In the genomic region with DNA sequence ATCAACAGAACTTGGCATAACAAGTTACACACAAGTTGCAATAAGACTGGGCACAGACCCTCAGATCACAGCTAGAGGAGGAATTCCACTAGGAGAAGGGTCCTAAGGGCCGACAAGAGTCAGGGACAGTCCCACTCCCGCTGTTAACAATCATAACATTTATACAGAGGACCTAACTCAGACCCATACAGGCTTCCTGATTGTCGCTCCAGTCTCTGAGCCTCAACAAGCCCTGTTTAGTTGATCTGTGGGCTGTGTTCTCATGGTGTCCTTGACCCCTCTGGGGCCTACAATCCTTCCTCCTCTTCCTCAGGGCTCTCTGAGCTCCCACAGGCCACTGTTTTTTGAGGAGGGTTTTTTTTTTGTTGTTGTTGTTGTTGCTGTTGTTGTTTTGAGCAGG, we compare ENCODE assay signal across 10 mouse cellular contexts. TPM values are rescaled to one million over a fixed set of nuclear protein-coding genes. Genes with fewer than 3 reads are reported as not detected.
DNase-seq lines count a peak whose midpoint lies in the region; ATAC-seq and TF ChIP-seq lines count a peak whose summit lies in the region.
"Had no signal": no experiment of that assay in that cellular context is flagged by ENCODE, and none has a peak within 500 bp of the region (broad histone marks: within the 10 kb centered on the region; RNA-seq: fewer than 3 reads in every experiment).

No protein-coding gene starts in this region.

- H3K27me3 ChIP-seq in heart, adult 2 months (ENCODE audit: control insufficient read depth, insufficient read depth, low read length), result no peaks in the 10 kb centered on the region
- H3K27me3 ChIP-seq in intestine, embryonic 14.5 days (replicated peaks; ENCODE audit: control insufficient read depth, insufficient read depth, low read length), result no peaks in the 10 kb centered on the region
- H3K27me3 ChIP-seq in intestine, embryonic 16.5 days (replicated peaks; ENCODE audit: control insufficient read depth, insufficient read depth, low read length), result no peaks in the 10 kb centered on the region
- no peaks in the 10 kb centered on the region for H3K27me3 ChIP-seq in neural tube, embryonic 13.5 days
- no peaks in the 10 kb centered on the region for H3K27me3 ChIP-seq in neural tube, embryonic 15.5 days (replicated peaks)

- DNase-seq in heart, adult 2 months, result no peak
- no peak for DNase-seq in heart, postnatal 10 days
- DNase-seq in intestine, embryonic 14.5 days (ENCODE audit: low spot score), result no peak
- DNase-seq in natural killer cell, adult 2 months (ENCODE audit: low spot score in 2 of 2), result no peak
- DNase-seq: cerebellum, adult 9-11 months; thymus, postnatal 14 days had no signal

- no peak overlapping the region for H3K4me3 ChIP-seq in heart, adult 2 months
- H3K4me3 ChIP-seq in intestine, embryonic 14.5 days (ENCODE audit: low read depth, low read length), result no peak overlapping the region
- H3K4me3 ChIP-seq in intestine, embryonic 16.5 days (ENCODE audit: low read length), result no peak overlapping the region
- H3K4me3 ChIP-seq in neural tube, embryonic 13.5 days, result no peak overlapping the region
- H3K4me3 ChIP-seq in neural tube, embryonic 15.5 days (replicated peaks), result no peak overlapping the region

- peaks cover 2% of the 10 kb centered on the region; the same call in 1 of the 2 replicates for H3K4me1 ChIP-seq in heart, adult 2 months (ENCODE audit: control insufficient read depth, insufficient read depth, low read length)
- peaks cover 12% of the 10 kb centered on the region for H3K4me1 ChIP-seq in intestine, embryonic 14.5 days (replicated peaks; ENCODE audit: control insufficient read depth, insufficient read depth, low read length)
- 0 out of 2 replicates have a peak, but pooled peaks cover 3% of the 10 kb centered on the region for H3K4me1 ChIP-seq in intestine, embryonic 16.5 days (ENCODE audit: control insufficient read depth, insufficient read depth, low read length)
- H3K4me1 ChIP-seq in neural tube, embryonic 13.5 days (replicated peaks), result peaks cover 19% of the 10 kb centered on the region
- H3K4me1 ChIP-seq in neural tube, embryonic 15.5 days, result peaks cover 14% of the 10 kb centered on the region

- no peaks in the 10 kb centered on the region for H3K79me2 ChIP-seq in heart, adult 2 months (replicated peaks; ENCODE audit: control insufficient read depth, insufficient read depth, low read length)

- no peak for ATAC-seq in intestine, embryonic 14.5 days (replicated peaks; ENCODE audit: low FRiP score, low TSS enrichment, low read depth)
- ATAC-seq in intestine, embryonic 16.5 days, result no peak
- no peak for ATAC-seq in neural tube, embryonic 13.5 days (ENCODE audit: low read depth)
- no peak for ATAC-seq in neural tube, embryonic 15.5 days (ENCODE audit: low FRiP score)
- ATAC-seq: activated CD4-positive, CD25-positive, alpha-beta regulatory T cell, adult 4 months had no signal

- H3K9me3 ChIP-seq in intestine, embryonic 14.5 days (ENCODE audit: control insufficient read depth, low read length), result no peaks in the 10 kb centered on the region
- H3K9me3 ChIP-seq in intestine, embryonic 16.5 days (ENCODE audit: control insufficient read depth, low read length), result no peaks in the 10 kb centered on the region
- no peaks in the 10 kb centered on the region for H3K9me3 ChIP-seq in neural tube, embryonic 13.5 days
- no peaks in the 10 kb centered on the region for H3K9me3 ChIP-seq in neural tube, embryonic 15.5 days (replicated peaks)

- intact Hi-C loops in heart, adult 2 months (cut with DNase I), result loop anchor here (2.0 kb wide), 1 partner anchor 15 kb away; no protein-coding TSS in a partner anchor
- intact Hi-C loops in heart, postnatal 10 days (cut with DNase I), result no loop called here

- no peak for TF ChIP-seq EP300 in heart, adult 2 months (IDR thresholded peaks at IDR 0.05; ENCODE audit: insufficient read depth, low read depth, low read length)

- TF ChIP-seq POLR2A in heart, adult 2 months (IDR thresholded peaks at IDR 0.05; ENCODE audit: insufficient read depth, low read depth, low read length), result no peak

- TF ChIP-seq CTCF in heart, adult 2 months (IDR thresholded peaks at IDR 0.05), result no peak

- no peak overlapping the region for H3K9ac ChIP-seq in heart, adult 2 months (ENCODE audit: low read depth, low read length)
- no peak overlapping the region for H3K9ac ChIP-seq in intestine, embryonic 14.5 days (ENCODE audit: low read length)
- no peak overlapping the region for H3K9ac ChIP-seq in intestine, embryonic 16.5 days (ENCODE audit: low read depth, low read length)
- H3K9ac ChIP-seq in neural tube, embryonic 13.5 days, result no peak overlapping the region
- no peak overlapping the region for H3K9ac ChIP-seq in neural tube, embryonic 15.5 days (replicated peaks)

- 74% methylated on average over 3 of the region's 3 CpGs for WGBS in heart, adult 2 months
- WGBS in intestine, embryonic 14.5 days, result 46% methylated on average over 3 of the region's 3 CpGs
- 55% methylated on average over 3 of the region's 3 CpGs for WGBS in intestine, embryonic 16.5 days
- 44% methylated on average over 3 of the region's 3 CpGs for WGBS in neural tube, embryonic 13.5 days
- WGBS in neural tube, embryonic 15.5 days, result 40% methylated on average over 3 of the region's 3 CpGs

- H3K4me2 ChIP-seq in intestine, embryonic 14.5 days (ENCODE audit: low read length), result no peak overlapping the region
- H3K4me2 ChIP-seq in intestine, embryonic 16.5 days (ENCODE audit: low read depth, low read length), result no peak overlapping the region
- H3K4me2 ChIP-seq in neural tube, embryonic 13.5 days, result no peak overlapping the region
- H3K4me2 ChIP-seq in neural tube, embryonic 15.5 days, result no peak overlapping the region

- no peaks in the 10 kb centered on the region; the same call in 1 of the 2 replicates for H3K36me3 ChIP-seq in heart, adult 2 months (ENCODE audit: control insufficient read depth, insufficient read depth, low read length)
- H3K36me3 ChIP-seq in intestine, embryonic 14.5 days (ENCODE audit: control insufficient read depth, insufficient read depth, low read length), result no peaks in the 10 kb centered on the region
- H3K36me3 ChIP-seq in intestine, embryonic 16.5 days (ENCODE audit: control insufficient read depth, insufficient read depth, low read length), result no peaks in the 10 kb centered on the region
- no peaks in the 10 kb centered on the region for H3K36me3 ChIP-seq in neural tube, embryonic 13.5 days
- no peaks in the 10 kb centered on the region for H3K36me3 ChIP-seq in neural tube, embryonic 15.5 days

- peak overlapping the region; percentile 96 for H3K27ac ChIP-seq in heart, adult 2 months
- H3K27ac ChIP-seq in intestine, embryonic 14.5 days (ENCODE audit: low read depth), result peak overlapping the region; percentile 22; the same call in 1 of the 2 replicates
- no peak overlapping the region for H3K27ac ChIP-seq in intestine, embryonic 16.5 days (ENCODE audit: low read length)
- 0 out of 2 replicates have a peak overlapping the region, but pooled peaks have one; percentile 97 for H3K27ac ChIP-seq in neural tube, embryonic 13.5 days (replicated peaks)
- no peak overlapping the region for H3K27ac ChIP-seq in neural tube, embryonic 15.5 days (replicated peaks)

RNA-seq across cellular contexts. Expression of a gene that starts 18.2 kb away (rescaled TPM):
- total RNA-seq in heart, adult 2 months (2021), result 10 to 100 TPM; 16.7 to 18.1 TPM
- polyA plus RNA-seq in heart, adult 2 months (2012; rRNA removed), result 17.8 and 24.6 TPM in 2 replicates
- total RNA-seq in heart, postnatal 10 days (2021), result 10 to 100 TPM; 33.7 to 35.8 TPM
- polyA plus RNA-seq in intestine, embryonic 14.5 days (2014; fragmentation: Nextera tagmentation; extraction: Ambion mirVana), result 123 and 130 TPM in 2 replicates
- 81.6 and 82.4 TPM in 2 replicates for polyA plus RNA-seq in intestine, embryonic 16.5 days (2015; fragmentation: Nextera tagmentation; extraction: Ambion mirVana)
- 75.1 and 83.6 TPM in 2 replicates for polyA plus RNA-seq in neural tube, embryonic 13.5 days (2015; fragmentation: Nextera tagmentation; extraction: Ambion mirVana)
- polyA plus RNA-seq in neural tube, embryonic 15.5 days (2015; fragmentation: Nextera tagmentation; extraction: Ambion mirVana), result 63.4 and 68.3 TPM in 2 replicates

Comparison
In these comparisons a context has a peak if more than half of its experiments do, and no peak if none do; other contexts are left out.
1. H3K27ac ChIP-seq: peak in heart, adult 2 months (single experiment), intestine, embryonic 14.5 days (single experiment) and neural tube, embryonic 13.5 days (single experiment); none in intestine, embryonic 16.5 days (single experiment) and neural tube, embryonic 15.5 days (single experiment).